Mouse (Mus musculus): ENCODE measurements around the gene Babam2.
"Not testable (repeated sequence)": the region's sequence is repeated elsewhere in the genome, so short reads cannot be mapped to it uniquely, and the experiment has no call there.

The Babam2 gene

DNA sequence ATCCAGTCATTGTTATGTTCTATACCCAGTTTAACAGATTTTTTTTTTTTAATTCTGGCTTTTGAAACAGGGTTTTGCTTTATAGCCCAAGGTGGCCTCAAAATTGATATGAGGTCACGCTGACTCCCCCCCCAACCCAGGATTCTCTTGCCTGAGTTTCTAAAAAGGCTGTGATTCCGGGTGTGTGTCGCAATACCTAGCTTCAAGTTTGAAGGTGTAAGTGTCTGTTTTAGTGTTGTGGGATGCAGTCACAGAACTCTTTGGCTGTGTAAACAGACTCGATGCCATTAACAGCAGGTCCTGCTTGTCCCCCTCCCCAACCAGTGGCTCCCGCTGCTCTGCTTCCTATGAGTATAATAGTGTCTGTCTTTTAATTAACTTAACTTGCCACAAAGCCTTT is 84.1 kb downstream of the Babam2 start:
- no peak for DNase-seq (ENCODE audit: low read depth, low spot score)

DNA sequence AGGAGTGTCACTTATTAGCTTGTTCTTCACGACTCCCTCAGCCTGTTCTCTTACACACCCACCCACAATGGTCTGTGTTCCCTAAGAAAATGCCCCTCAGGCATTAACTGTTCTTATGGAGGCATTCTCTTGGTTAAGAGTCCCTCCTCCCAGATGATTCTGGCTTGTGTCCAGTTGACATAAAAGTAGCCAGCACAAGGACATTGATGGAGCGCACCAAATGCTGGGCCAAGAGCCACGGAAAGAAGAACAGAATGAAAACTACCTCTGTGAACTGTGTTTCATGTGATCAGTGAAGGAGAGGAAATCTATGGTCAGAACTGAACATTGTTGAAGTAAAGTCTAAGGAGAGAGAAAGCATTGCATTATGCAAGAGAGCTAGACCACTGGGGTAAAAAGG is 89.7 kb downstream of the Babam2 start:
- DNase-seq (ENCODE audit: low read depth, low spot score), result no peak

DNA sequence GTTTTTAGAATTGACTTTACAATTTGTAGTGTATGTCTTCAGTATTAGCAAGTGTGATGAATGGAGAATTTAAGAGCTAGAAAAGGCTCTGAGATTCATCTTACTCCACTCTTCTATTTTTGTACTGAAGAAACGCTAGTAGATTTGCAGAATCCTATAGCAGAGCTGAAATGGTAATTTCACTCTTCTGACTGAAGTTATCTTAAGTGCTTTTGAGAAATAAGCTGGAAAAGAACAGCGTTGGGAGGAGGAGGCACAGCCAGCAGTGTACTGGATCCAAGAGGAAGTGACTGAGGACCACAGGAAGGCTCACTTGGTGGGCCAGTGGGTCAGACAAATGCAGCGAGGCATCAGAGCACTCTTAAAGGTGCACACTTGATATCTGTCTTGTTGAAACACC is 90.1 kb downstream of the Babam2 start:
- DNase-seq (ENCODE audit: low read depth, low spot score), result no peak

DNA sequence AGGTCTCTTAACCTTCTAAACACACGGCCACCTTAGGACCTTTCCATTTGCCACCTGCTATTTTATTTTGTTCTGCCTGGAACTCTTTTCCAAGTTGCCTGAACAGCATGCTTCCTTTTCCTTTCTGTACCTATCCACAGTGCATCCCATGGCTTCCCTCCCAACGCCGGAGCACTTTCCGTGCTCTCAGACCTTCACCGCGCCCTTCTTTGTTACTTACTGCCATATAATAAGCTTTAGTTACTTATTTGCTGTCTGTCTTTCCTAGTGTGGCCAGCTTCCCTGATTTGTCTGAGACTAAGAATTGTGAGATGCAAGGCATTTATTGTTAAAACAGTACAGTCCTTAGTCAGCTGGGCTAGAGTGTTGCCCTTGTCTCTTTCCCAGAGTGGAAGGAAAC is 94.9 kb downstream of the Babam2 start:
- no peak for DNase-seq (ENCODE audit: low read depth, low spot score)

DNA sequence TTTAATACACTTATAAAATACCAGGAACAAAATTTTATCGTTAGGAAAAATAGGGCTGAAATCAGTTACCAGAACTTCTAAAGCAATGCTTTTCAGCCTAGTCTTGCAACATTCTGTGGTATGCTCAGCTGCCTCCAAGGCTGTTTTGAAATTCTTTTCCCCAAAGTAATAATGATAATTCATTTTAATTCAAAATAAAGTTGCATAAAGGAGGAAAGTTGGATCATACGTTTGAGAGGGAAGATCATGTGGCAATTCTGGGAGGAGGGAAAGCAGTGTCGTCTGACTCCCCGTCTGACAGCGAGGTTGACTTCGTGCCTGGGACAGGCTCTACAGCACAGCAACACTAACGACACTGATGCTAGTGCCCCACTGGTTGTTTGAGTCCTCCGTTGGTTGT is 95.4 kb downstream of the Babam2 start:
- DNase-seq (ENCODE audit: low read depth, low spot score), result no peak

DNA sequence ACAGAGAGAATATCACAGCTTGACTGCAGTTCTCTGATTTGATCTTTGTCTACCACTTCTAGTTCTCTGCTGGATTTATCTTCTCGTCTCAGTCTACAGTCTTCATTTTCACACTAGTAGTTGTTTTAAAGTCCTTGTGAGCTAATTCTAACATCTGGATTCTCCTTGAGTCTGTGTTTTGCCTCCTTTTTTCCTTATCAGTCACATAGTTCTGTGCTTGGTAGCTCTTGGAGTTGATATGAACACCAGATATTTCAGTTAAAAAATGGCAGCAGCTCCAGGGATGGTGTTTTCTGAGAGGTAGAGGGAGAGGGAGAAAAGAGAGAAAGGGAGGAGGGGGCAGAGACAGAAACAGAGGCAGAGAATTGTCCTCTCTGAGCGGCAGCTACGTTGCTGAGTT is 97.9 kb downstream of the Babam2 start:
- DNase-seq (ENCODE audit: low read depth, low spot score), result no peak

DNA sequence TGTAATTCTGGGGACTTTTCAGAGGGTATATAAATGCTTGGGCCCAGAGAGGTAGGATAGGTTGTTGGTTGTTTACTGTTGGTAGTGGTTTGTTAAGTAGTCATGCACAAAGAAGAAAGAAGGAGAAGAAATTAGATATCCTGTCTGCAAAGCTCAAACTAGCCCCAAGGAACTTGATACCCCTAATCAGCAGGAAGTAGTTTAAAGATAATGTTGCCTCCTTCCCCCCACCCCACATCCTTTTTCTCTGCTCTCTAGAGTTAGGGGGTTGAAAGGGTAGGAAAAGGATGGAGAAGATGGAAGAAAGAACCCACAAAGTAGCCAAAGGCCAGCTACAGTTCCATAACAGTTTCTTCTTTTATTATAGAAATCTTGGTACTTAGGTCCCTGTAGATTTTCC is 99.5 kb downstream of the Babam2 start:
- no peak for DNase-seq (ENCODE audit: low read depth, low spot score)

DNA sequence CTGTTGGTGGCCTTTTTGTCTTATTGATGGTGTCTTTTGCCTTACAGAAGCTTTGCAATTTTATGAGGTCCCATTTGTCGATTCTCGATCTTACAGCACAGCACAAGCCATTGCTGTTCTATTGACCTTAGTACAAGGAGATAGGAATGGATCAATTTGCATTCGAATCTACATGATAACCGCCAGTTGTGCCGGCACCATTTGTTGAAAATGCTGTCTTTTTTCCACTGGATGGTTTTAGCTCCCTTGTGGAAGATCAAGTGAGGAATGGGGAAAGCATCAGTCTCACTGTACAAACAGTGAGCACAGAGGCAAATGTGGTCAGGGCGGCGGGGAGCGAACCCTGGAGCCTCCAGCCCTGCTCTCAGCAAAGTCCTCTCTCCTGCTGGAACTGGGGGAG is 106.7 kb downstream of the Babam2 start:
- DNase-seq (ENCODE audit: low read depth, low spot score), result not testable (repeated sequence)

DNA sequence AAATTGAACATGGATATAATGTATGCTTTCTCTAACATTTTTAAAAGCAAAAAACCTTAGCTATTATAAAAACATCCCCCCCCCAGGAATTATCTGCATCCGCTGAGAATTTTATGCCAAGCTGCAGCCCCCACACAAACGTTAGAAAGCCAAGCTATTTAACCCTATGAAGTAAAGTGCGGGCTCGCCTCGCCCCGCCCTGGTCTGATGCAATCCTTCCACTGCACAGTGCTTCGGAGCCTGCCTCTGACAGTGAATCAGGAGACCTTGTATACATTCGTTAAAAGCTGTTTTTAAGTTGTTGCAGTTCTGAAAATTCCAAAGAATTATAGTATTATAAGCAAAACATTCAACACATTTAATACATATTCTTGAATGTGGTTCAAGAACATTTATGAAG is 107.3 kb downstream of the Babam2 start:
- no peak for DNase-seq (ENCODE audit: low read depth, low spot score)

DNA sequence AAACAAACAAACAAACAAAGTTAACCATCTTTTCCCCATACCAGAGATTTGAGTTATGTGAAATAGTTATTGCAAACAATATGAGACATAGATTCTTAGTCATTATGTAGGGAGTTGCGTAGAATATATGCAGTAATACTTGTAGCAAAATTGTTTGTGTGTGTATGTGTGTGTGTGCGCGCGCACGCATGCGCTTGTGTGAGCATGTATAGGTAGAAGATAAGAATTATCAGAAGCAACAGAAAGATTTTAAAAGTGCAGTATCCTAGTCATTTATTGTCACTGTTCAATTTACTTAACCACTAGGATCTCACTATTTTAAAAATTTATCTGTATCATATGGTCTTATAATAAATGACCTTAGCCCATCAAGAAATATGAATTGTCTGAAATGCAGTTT is 109.8 kb downstream of the Babam2 start:
- DNase-seq (ENCODE audit: low read depth, low spot score), result no peak

DNA sequence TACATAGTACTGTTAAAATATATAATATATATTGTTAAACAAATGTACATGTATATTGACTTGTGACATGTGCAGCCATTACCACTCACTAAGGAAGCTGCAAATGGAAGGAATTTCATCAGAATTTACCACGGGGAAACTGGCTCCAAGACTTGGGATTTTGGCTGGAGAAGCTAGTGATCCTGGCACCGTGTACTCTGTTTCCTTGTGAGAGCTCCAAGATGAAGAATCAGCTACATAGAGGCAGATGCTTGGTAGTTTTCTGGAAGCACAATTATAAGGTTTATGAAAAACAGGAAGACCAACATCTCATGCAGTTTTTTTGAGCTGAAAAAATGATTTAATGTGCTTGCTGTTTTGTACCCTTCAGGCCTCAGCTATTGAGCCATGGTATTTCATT is 110.8 kb downstream of the Babam2 start:
- DNase-seq (ENCODE audit: low read depth, low spot score), result no peak

DNA sequence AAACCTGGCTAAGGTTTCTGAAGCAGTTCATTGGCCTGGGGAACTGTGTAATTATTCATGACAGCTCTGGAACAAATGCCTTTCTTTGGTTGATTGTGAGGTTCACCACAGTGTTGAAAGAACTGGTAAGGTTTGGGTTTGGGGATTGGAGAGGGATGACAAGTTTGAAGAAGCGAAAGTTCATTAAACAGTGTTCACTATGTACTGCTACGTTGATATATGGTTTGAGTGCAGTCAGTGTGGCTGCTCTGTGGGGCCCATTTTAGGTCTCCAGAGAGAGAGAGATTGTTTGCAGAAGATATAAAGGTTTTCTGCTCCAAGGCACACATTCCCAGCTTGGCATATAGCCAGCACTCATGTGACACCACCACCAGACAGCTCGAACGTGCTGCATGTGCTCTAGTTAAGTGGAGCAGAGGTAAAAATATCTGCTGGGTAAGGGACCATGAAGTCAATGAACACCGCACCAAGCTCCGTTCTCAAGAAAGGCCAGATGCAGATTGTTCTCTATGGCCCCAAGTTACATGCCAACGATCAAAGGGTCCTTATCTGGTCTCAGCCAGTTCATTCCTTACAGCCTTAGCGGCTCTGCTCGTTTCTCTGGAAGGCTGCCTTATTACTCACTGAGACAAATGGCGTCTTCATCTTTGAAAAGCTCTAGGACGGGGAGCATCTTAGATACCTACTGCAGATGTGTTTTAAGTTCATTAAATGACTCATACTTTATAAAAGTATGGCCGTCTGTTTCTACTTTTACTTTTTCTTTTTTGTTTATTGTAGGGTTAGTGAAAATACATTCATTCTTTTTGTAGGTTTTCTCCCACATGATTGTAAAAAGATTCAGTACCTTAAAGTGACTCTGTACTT is 113.5 kb downstream of the Babam2 start:
- peak; percentile 16 for DNase-seq (ENCODE audit: low read depth, low spot score)

DNA sequence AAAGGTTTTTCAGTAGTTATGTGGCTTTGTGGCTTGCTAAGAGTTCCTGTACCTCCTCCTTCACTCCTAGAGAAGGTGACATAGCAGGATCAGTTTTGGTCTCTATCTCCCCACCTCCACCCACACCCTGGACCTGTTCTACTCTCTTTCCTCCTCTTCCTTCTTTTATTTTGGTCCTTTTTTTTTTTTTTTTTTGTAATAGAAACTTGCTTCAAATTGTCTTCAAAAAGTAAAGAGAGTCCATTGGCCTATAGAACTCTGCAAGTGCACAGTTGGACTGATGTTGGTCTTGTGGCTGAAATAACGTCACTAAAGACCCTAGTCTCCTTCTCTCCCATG is 114.1 kb downstream of the Babam2 start:
- no peak for DNase-seq (ENCODE audit: low read depth, low spot score)

DNA sequence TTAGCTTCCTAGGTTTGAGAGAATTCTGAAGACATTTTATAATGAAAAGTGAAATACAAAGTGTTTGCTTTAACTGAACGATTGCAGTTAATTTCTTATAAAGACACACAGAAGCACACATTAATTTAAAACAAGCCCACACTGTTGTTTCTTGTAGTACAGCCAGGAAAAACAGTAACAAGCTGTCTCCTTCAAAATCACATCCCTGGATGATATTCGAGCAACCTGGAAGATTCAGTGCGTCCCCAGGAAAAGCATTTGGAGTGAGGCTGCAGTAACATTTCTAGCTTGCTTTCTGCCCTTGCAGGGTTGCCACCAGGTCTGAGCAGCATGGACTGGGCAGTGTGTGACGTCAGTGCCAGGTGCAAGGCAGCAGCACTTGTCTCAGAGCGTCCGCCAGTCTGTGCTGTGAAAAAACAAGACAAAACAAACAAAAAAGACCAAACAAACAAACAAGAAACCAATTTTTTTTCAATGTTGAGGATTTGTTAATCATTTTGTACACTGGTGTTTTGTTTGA is 115.7 kb downstream of the Babam2 start:
- no peak for DNase-seq (ENCODE audit: low read depth, low spot score)

DNA sequence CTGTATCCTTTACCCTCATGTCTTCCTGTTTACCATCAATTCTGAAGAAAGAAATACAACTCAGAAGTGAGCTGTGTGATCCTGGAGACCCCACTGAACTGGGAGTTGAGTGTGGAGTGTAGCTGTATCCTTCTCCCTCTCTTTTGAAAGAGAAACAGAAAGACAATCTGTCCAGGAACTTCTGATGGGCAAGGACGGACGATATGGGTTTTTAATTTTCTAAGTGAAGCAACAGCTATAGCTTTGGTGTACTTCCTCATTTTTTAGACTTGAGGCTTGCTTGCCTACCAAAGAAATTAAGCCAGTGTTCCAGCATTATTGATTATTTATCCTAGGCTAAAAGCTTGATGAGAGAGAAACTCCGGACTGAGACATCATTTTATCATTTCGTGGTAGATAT is 116.6 kb downstream of the Babam2 start:
- DNase-seq (ENCODE audit: low read depth, low spot score), result no peak

DNA sequence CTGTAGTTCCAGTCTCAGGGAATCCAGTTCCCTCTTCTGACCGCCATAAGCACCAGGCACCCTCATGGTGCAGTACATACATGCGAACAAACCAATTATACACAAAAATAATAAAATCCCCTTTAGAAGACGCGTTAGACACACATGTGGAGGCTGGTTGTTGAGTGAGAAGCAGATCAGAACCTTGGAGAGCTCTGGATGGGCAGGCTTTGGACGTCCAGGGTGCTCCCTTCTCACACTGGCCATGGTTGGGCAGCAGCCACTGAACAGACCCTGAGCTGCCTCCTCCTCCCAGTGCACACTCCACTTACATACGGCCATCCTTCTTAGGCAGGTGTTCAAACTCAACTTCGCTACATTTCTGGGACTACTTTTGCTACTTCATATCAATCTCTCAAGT is 117.6 kb downstream of the Babam2 start:
- DNase-seq (ENCODE audit: low read depth, low spot score), result no peak

DNA sequence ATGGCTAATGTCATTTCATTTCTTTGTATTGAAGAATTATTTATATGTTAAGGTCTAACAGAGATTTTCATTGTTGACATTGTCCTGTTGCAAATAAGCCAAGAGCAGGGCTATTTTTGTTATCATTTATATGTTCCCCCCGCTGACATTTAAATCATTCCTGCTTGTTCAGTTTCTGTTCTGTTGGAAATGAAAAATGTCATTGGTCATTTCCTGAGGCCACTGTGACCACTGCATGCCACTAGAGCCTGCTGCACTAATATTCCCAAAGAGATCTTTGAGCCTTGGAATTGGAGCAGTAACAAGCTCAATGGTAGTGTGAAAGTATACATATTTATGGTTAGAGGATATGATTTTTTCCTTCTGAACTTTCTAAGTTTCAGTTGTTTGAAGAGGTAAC is 118.6 kb downstream of the Babam2 start:
- no peak for DNase-seq (ENCODE audit: low read depth, low spot score)

DNA sequence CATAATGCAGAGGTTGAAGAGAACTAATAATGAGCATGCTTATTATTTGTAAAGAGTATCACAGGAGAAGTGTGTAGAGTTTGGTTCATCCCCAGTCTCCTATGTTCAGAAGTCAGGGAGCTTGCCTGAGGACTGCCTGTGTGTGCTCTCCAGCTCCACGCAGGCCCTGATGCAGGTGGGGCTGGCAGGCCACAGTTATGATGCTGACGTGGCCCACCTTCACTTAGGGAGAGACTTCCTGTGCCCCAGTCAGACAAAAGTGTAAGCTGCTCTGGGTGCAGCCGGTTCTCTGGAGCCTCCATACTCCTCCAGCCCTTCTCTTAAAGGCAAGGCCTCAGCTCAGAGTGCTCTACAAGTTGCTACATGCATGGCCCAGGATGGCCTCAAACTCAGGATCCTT is 123.3 kb downstream of the Babam2 start:
- DNase-seq (ENCODE audit: low read depth, low spot score), result no peak

DNA sequence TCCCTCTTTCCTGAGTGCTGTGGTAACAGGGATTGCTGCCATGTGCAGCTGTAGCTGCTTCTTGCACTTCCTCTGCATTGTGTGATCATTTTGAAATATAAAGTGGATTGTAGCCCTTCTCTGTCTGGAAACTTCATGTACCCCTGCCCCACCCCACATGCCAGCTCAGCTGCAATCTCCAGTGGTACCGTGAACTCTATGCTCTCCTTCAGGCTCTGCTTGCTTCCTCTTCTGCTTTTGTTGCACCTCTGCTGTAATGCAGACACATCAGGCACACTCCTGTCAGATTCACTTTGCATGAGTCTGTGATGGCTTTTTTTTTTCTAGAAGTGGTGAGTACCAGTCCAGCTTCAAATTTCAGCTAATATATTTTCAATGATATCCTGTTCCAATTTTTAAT is 123.7 kb downstream of the Babam2 start:
- no peak for DNase-seq (ENCODE audit: low read depth, low spot score)

DNA sequence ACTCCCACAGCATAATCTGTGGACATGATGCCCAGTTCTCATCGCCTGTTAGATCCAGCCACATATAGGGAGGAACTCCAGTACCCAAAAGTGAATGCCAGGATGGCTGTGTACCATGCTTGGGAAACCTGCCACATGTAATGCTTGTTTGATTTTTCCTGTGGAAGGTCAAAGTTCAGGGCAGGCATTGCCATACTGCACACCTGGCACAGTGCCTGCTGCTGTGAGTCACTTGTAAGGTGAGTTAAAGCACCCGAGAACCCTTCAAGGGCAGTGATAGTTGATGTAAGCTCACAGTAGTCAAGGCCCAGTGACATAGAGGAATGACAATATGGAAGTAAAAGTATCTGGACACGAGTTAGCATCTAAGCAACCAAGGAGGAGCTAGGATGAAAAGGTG is 126.2 kb downstream of the Babam2 start:
- no peak for DNase-seq (ENCODE audit: low read depth, low spot score)

DNA sequence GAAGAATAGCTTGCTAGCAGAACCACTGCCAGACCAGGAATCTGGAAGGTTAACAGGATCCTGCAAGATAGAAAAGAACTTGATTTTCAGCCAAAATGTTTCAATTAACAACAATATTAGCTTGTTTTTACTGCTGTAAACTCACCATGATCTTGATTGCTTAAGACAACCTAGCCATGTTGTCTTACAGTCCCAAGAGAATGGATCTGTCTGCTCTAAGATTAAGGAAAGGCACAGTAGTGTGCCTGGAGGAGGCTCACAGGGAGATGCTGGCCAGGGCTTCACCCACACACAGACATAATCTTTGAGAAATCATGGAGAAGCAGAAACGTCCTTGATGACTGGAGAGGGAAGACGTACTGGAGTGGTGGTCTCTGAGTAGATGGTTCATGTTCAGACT is 126.6 kb downstream of the Babam2 start:
- DNase-seq (ENCODE audit: low read depth, low spot score), result no peak

DNA sequence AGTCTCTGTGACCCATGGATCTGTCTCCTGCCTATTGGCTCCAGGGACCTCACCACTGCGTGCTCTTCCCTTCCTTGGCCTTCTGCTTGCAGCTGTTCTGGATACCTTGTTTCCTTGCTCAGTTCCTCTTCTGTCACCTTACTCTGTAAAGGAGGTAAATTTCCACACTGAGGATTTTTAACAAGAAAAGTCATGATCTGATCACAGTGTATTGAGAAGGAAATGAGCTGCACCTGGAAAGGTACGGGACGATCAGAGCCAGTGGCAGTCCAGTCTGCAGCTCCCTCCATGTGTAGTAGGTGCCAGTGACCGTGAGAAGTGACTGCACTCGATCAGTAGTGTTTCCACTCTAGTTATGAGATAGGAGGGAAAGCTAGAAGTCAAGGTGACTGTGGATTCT is 129.8 kb downstream of the Babam2 start:
- no peak for DNase-seq (ENCODE audit: low read depth, low spot score)

DNA sequence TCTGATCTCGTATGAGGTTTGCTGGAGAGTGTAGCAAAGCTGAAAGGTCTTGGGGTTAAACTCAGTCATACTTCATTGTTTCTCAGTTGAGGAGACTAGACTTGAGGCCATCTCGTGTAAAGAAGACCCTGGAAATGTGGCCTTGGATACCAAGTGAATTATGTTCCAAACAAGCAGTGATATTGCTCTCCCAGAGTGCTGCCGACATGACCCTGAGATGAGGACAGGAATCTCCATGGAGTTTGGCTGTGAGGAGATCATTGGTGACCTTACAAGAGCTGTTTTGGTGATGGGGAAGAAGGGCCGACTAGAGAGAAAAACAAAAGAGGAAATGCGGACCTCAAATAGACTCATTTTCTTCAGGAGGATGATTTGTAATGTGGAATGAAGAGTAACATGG is 130.4 kb downstream of the Babam2 start:
- no peak for DNase-seq (ENCODE audit: low read depth, low spot score)

DNA sequence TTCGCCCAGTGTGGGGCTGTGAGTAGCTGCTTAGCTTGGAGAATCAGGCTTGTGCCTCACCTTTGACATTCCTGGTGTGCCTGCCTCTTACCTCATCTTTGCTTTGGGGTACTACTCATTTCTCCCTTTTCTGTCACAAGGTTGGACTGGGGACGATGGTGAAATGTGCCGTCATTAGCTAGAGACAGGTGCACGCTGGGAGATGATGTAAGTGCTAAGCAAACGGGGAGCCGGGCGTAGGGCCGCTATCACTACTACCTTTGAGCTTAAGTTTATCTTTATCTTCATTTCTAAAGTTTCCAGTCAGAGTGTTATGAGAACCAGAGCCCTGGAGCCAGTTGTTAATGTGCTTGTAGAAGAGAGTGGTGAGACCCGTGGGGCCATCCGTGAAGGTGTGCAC is 131.3 kb downstream of the Babam2 start:
- DNase-seq (ENCODE audit: low read depth, low spot score), result no peak
